Mouse (Mus musculus) stomach, postnatal 0 days (tissue): ENCODE results near the gene Itga9. TPM values are rescaled to one million over a fixed set of nuclear protein-coding genes. Genes with fewer than 3 reads are reported as not detected.

Experiments used
- ATAC-seq: fragments of 200-750 bp; cut with Nextera tagmentation; 2 replicates; pipeline ENCODE4 v1.8.0; 2017; ENCODE audit not compliant: low FRiP score, low TSS enrichment
- DNase-seq: peaks from one replicate; pipeline ENCODE4 v3.0.0-alpha.2; 2016; ENCODE audit warnings: low spot score
- H3K27ac ChIP-seq: fragments of 300-500 bp; sonication (generic); replicated peaks from 2 replicates; pipeline ENCODE4 v1.5.1; 2014; ENCODE audit warnings: mild to moderate bottlenecking, control low read depth
- H3K27me3 ChIP-seq: fragments of 300-500 bp; sonication (generic); 2 replicates; pipeline ENCODE4 v1.6.1; 2014; ENCODE audit warnings: low read length; ENCODE audit not compliant: control insufficient read depth, insufficient read depth
- H3K36me3 ChIP-seq: fragments of 300-500 bp; sonication (generic); 2 replicates; pipeline ENCODE4 v1.6.1; 2014; ENCODE audit warnings: low read length, mixed read lengths; ENCODE audit not compliant: control insufficient read depth, insufficient read depth
- H3K4me1 ChIP-seq: fragments of 300-500 bp; sonication (generic); replicated peaks from 2 replicates; pipeline ENCODE4 v1.6.1; 2014; ENCODE audit warnings: antibody characterized with exemption; ENCODE audit not compliant: control insufficient read depth, insufficient read depth
- H3K4me2 ChIP-seq: fragments of 300-500 bp; sonication (generic); replicated peaks from 2 replicates; pipeline ENCODE4 v1.6.1; 2014; ENCODE audit warnings: low read depth, mild to moderate bottlenecking, control low read depth, moderate library complexity
- H3K4me3 ChIP-seq: fragments of 300-500 bp; sonication (generic); 2 replicates; pipeline ENCODE4 v1.5.1; 2014; ENCODE audit warnings: low read depth, low read length, control low read depth
- H3K9ac ChIP-seq: fragments of 300-500 bp; sonication (generic); 2 replicates; pipeline ENCODE4 v1.6.1; 2014; ENCODE audit warnings: mild to moderate bottlenecking, low read length, control low read depth, mixed read lengths
- H3K9me3 ChIP-seq: fragments of 300-500 bp; sonication (generic); 2 replicates; pipeline ENCODE4 v1.6.1; 2016; ENCODE audit warnings: low read length; ENCODE audit not compliant: control insufficient read depth
- CTCF ChIP-seq: IDR thresholded peaks from 2 replicates; pipeline ENCODE4 v1.5.1; 2016; ENCODE audit warnings: antibody characterized with exemption, low read depth, mild to moderate bottlenecking, moderate library complexity
- EP300 ChIP-seq: optimal IDR thresholded peaks from 2 replicates; pipeline ENCODE3; 2016; ENCODE audit warnings: antibody characterized with exemption
- WGBS: fragments of 180-500 bp; shearing (Covaris S2); extraction: QIAGEN DNeasy Blood & Tissue Kit; methylation state at CpG from one replicate; pipeline ENCODE4 v1.1.7; 2014; 5-methylcytosine and 5-hydroxymethylcytosine counted together
- polyA plus RNA-seq: library from polyadenylated mRNA; unstranded; fragments of >200 nt; fragmentation: Nextera tagmentation; extraction: Ambion mirVana; gene quantifications from 2 replicates; pipeline ENCODE4 v1.2.1, GENCODE M21; 2015

The Itga9 gene
- polyA plus RNA-seq, 1 experiment from 2014 or later: 5.3 TPM

DNA sequence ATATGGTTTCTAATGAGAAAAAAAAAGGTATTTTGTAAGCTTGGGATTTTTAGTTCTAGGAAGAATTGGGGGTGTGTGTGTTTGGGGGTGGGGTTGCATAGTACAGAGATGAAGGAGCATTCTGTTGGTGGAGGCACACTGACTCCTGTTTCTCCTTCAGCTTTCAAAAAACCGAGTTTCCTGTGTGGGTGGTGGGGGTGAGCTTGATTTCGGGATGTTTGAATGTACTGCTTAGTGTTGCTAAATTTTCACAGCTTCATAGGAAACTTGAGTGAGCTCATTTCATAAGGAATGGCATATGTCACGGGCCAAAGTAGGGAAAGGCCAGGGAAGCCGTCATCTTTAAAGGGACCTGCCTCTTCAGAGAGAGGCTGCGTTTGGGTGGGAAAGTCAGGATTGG is 122.5 kb downstream of the Itga9 start:
- TF ChIP-seq CTCF: no peak
- TF ChIP-seq EP300: no peak
- Histone ChIP-seq H3K27me3 (no peaks in the 10 kb centered on the region), H3K4me1 (peaks cover 10% of the 10 kb centered on the region), H3K4me2 (no peak overlapping the region), H3K9me3 (no peaks in the 10 kb centered on the region), H3K36me3 (no peaks in the 10 kb centered on the region), H3K4me3 (no peak overlapping the region), H3K27ac (no peak overlapping the region), H3K9ac (no peak overlapping the region)
- no peak for ATAC-seq
- no peak for DNase-seq
- 74% methylated on average over 5 of the region's 5 CpGs for WGBS

DNA sequence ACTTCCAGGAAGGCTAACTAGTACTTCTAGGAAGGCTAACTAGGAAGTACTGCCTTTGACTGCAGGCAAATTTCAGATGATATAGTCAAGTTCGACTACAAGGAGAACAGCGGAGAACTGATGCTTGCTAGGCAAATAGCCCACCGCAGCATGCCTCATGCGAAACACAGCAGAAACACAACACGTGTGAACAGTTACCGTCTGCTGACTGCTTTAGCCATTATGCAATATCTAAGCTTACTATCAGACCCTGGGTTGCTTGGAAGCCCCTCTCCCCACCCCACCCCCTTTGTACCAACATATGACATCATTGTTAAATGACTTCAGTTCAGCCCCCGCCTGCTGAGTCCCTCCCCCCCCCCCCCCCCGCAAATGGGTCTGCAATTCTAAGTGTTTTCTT is 123.7 kb downstream of the Itga9 start:
- no peak overlapping the region for H3K27ac ChIP-seq
- WGBS: 75% methylated on average over 8 of the region's 8 CpGs

DNA sequence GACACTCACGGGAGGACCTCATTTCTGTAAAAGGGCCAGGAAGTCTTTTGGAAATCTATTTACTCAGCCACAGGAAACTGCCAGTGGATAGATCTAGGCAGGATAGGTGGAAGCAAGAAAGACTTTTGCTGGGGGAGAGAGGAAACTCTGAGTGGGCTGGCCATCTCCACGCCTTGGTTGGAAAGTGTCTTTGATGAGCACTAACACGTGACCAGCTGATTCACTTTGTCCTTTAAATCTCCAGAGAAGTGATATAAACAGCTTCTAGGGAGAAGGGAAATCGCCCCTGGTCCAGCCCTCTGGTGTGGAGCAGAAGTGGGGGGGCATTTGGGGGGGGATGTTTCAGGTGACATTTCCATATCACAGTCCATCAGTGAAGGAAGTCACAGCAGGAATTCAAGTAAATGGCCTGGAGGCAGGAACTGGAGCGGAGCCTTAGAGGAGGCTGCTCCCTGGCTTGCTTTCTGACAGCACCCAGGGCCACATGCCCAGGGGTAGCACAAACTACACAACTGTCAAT is 124.4 kb downstream of the Itga9 start:
- Histone ChIP-seq H3K4me2 (no peak overlapping the region), H3K9me3 (no peaks in the 10 kb centered on the region), H3K4me3 (no peak overlapping the region), H3K27me3 (no peaks in the 10 kb centered on the region), H3K36me3 (no peaks in the 10 kb centered on the region), H3K4me1 (peaks cover 10% of the 10 kb centered on the region), H3K27ac (peak overlapping the region; percentile 77), H3K9ac (no peak overlapping the region)
- no peak for TF ChIP-seq EP300
- no peak for TF ChIP-seq CTCF
- 45% methylated on average over 5 of the region's 5 CpGs for WGBS
- DNase-seq (no peak), ATAC-seq (0 out of 2 replicates have a peak, but pooled peaks have one; percentile 60)

More for the DNA sequence above, 123.7 kb downstream of the Itga9 start:
- TF ChIP-seq EP300: no peak
- TF ChIP-seq CTCF: no peak
- DNase-seq: no peak
- Histone ChIP-seq H3K4me1 (peaks cover 10% of the 10 kb centered on the region), H3K9me3 (no peaks in the 10 kb centered on the region), H3K9ac (no peak overlapping the region), H3K4me3 (no peak overlapping the region), H3K4me2 (no peak overlapping the region), H3K27me3 (no peaks in the 10 kb centered on the region), H3K36me3 (no peaks in the 10 kb centered on the region)
- ATAC-seq: no peak

DNA sequence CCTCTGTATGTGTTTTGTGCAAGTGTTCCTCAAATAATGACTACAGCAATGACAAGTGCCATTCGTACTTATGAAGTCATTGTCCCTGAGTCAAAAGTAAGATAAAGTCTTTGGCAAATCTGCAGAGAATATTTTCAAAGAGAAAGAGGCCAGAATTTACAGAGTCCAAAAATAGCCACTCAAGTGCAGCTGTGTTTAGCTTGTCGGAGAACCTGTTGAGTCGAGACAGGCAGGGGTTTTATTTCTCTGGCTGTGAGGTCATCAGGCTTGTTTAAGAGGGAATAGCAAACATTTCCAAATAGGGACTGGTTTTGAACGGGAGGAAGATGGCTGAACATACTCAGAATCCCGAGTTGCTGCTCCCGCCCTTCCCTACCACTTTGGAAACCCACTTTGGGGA is 125.2 kb downstream of the Itga9 start:
- no peak overlapping the region for H3K9ac ChIP-seq
- H3K4me1 ChIP-seq: peaks cover 10% of the 10 kb centered on the region
- H3K36me3 ChIP-seq: no peaks in the 10 kb centered on the region
- WGBS: 12% methylated on average over 6 of the region's 6 CpGs
- H3K4me2 ChIP-seq: no peak overlapping the region
- H3K27ac ChIP-seq: peak overlapping the region; percentile 86
- no peaks in the 10 kb centered on the region for H3K9me3 ChIP-seq
- ATAC-seq (peak; percentile 80; the same call in 1 of the 2 replicates), DNase-seq (no peak)
- TF ChIP-seq EP300: peak; percentile 64
- TF ChIP-seq CTCF: no peak
- no peaks in the 10 kb centered on the region for H3K27me3 ChIP-seq
- no peak overlapping the region for H3K4me3 ChIP-seq

- Histone ChIP-seq H3K27ac (no peak overlapping the region), H3K4me3 (no peak overlapping the region), H3K36me3 (no peaks in the 10 kb centered on the region), H3K4me1 (peaks cover 11% of the 10 kb centered on the region), H3K27me3 (no peaks in the 10 kb centered on the region), H3K4me2 (no peak overlapping the region), H3K9ac (no peak overlapping the region), H3K9me3 (no peaks in the 10 kb centered on the region)
- DNase-seq (no peak), ATAC-seq (no peak)
- WGBS: 53% methylated on average over 3 of the region's 3 CpGs
- TF ChIP-seq CTCF (no peak), EP300 (no peak)
Measured at GRCm38 (mm10) chr9:118733601-118734000, 127.1 kb downstream of the Itga9 start.

DNA sequence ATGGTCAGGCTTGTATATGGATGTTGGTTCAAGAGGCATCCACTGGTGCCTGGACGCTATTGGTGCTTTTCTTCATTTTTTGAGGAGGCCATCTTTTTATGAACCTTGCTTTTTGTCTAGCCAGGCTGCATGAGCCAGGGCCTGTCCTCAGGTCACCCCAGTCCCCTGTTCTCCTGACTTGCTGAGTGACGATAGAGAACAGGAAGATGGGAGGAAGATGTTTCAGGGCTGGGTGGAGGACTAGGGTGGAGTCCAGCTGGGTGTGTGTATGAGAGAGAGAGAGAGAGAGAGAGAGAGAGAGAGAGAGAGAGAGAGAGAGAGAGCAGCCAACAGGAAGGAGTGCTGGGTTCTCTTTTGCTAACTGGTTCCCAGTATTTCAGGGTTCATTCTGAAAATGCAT is 130.6 kb downstream of the Itga9 start:
- Histone ChIP-seq H3K36me3 (no peaks in the 10 kb centered on the region), H3K4me2 (no peak overlapping the region), H3K9me3 (no peaks in the 10 kb centered on the region), H3K9ac (no peak overlapping the region), H3K4me3 (no peak overlapping the region), H3K27me3 (no peaks in the 10 kb centered on the region), H3K4me1 (0 out of 2 replicates have a peak, but pooled peaks cover 2% of the 10 kb centered on the region), H3K27ac (peak overlapping the region; percentile 86)
- DNase-seq (no peak), ATAC-seq (peak; percentile 30; the same call in 1 of the 2 replicates)
- TF ChIP-seq EP300 (no peak), CTCF (no peak)
- 59% methylated on average over 2 of the region's 2 CpGs for WGBS
